Mouse (Mus musculus) neural tube, embryonic 11.5 days (tissue): ENCODE measurements around the gene 4933424G06Rik. TPM values are rescaled to one million over a fixed set of nuclear protein-coding genes. Genes with fewer than 3 reads are reported as not detected.
"Not testable (repeated sequence)": the region's sequence is repeated elsewhere in the genome, so short reads cannot be mapped to it uniquely, and the experiment has no call there.

Experiments
- ATAC-seq: fragments of 200-750 bp; cut with Nextera tagmentation; 2 replicates; pipeline ENCODE4 v1.8.0; 2017; ENCODE audit warnings: moderate number of reproducible peaks, mild to moderate bottlenecking, moderate TSS enrichment, moderate library complexity; ENCODE audit not compliant: insufficient read depth, low FRiP score, low TSS enrichment
- DNase-seq: peaks from one replicate; pipeline ENCODE4 v3.0.0-alpha.2; 2015; ENCODE audit warnings: low spot score
- H3K27ac ChIP-seq: fragments of 300-500 bp; sonication (generic); 2 replicates; pipeline ENCODE4 v1.5.1; 2014; ENCODE audit warnings: low read depth, mild to moderate bottlenecking, low read length
- H3K27me3 ChIP-seq: fragments of 300-500 bp; sonication (generic); 2 replicates; pipeline ENCODE4 v1.6.1; 2014; ENCODE audit warnings: mild to moderate bottlenecking, low read length, mixed read lengths; ENCODE audit not compliant: control insufficient read depth, insufficient read depth
- H3K36me3 ChIP-seq: fragments of 300-500 bp; sonication (generic); 2 replicates; pipeline ENCODE4 v1.6.1; 2014; ENCODE audit warnings: mild to moderate bottlenecking, low read length, moderate library complexity, mixed read lengths; ENCODE audit not compliant: control insufficient read depth, insufficient read depth
- H3K4me1 ChIP-seq: fragments of 300-500 bp; sonication (generic); 2 replicates; pipeline ENCODE4 v1.6.1; 2014; ENCODE audit warnings: low read length, mixed read lengths; ENCODE audit not compliant: control insufficient read depth, insufficient read depth
- H3K4me2 ChIP-seq: fragments of 300-500 bp; sonication (generic); 2 replicates; pipeline ENCODE4 v1.6.1; 2014; ENCODE audit warnings: low read depth, mild to moderate bottlenecking, moderate library complexity
- H3K4me3 ChIP-seq: fragments of 300-500 bp; sonication (generic); 2 replicates; pipeline ENCODE4 v1.5.1; 2014; ENCODE audit warnings: low read depth, low read length
- H3K9ac ChIP-seq: fragments of 300-500 bp; sonication (generic); 2 replicates; pipeline ENCODE4 v1.6.1; 2014; ENCODE audit warnings: mild to moderate bottlenecking, low read length
- H3K9me3 ChIP-seq: fragments of 300-500 bp; sonication (generic); 2 replicates; pipeline ENCODE4 v1.6.1; 2016; ENCODE audit warnings: low read length; ENCODE audit not compliant: control insufficient read depth
- WGBS: fragments of 180-500 bp; shearing (Covaris S2); extraction: QIAGEN DNeasy Blood & Tissue Kit; methylation state at CpG from one replicate; pipeline ENCODE4 v1.1.7; 2014; 5-methylcytosine and 5-hydroxymethylcytosine counted together
- polyA plus RNA-seq: library from polyadenylated mRNA; unstranded; fragments of >200 nt; fragmentation: Nextera tagmentation; extraction: Ambion mirVana; gene quantifications from 2 replicates; pipeline ENCODE4 v1.2.1, GENCODE M21; 2014

4933424G06Rik gene
- not detected in 2 replicates for polyA plus RNA-seq

- no peaks in the 10 kb centered on the region for H3K9me3 ChIP-seq
- no peaks in the 10 kb centered on the region for H3K27me3 ChIP-seq
- H3K36me3 ChIP-seq, result peaks cover 5% of the 10 kb centered on the region
- peak; percentile 96 for ATAC-seq
- H3K27ac ChIP-seq, result peak within 1 kb of the TSS; percentile 75
- peak within 1 kb of the TSS; percentile 90 for H3K4me2 ChIP-seq
- peak within 1 kb of the TSS; percentile 97 for H3K4me3 ChIP-seq
- H3K9ac ChIP-seq, result peak within 1 kb of the TSS; percentile 91
- DNase-seq, result peak; percentile 99
- H3K4me1 ChIP-seq, result peaks cover 13% of the 10 kb centered on the region
- WGBS, result 0% methylated on average over 28 of the region's 29 CpGs
Observed at GRCm38 (mm10) chr1:36709854-36710280, at the start of gene 4933424G06Rik. Gene 4933424G06Rik, plus strand, starts transcription at chr1:36710149.

- H3K9ac ChIP-seq, result no peak overlapping the region
- H3K4me3 ChIP-seq, result no peak overlapping the region
- H3K27me3 ChIP-seq, result no peaks in the 10 kb centered on the region
- no peak overlapping the region for H3K27ac ChIP-seq
- DNase-seq (no peak), ATAC-seq (no peak)
- no peaks in the 10 kb centered on the region for H3K36me3 ChIP-seq
- peaks cover 2% of the 10 kb centered on the region; the same call in 1 of the 2 replicates for H3K4me1 ChIP-seq
- WGBS, result 81% methylated on average over 4 of the region's 4 CpGs
- no peaks in the 10 kb centered on the region for H3K9me3 ChIP-seq
- H3K4me2 ChIP-seq, result no peak overlapping the region
Observed at GRCm38 (mm10) chr1:36664457-36664856, 45.5 kb upstream of the 4933424G06Rik start.

GRCm38 (mm10) chr1:36665165-36665723 is 44.7 kb upstream of the 4933424G06Rik start:
- no peak overlapping the region for H3K4me3 ChIP-seq
- no peak for ATAC-seq
- 56% methylated on average over 11 of the region's 11 CpGs for whole genome bisulfite sequencing
- no peak overlapping the region for H3K27ac ChIP-seq
- H3K36me3 ChIP-seq, result no peaks in the 10 kb centered on the region
- no peaks in the 10 kb centered on the region for H3K9me3 ChIP-seq
- H3K27me3 ChIP-seq, result no peaks in the 10 kb centered on the region
- H3K4me1 ChIP-seq, result peaks cover 2% of the 10 kb centered on the region; the same call in 1 of the 2 replicates
- no peak for DNase-seq
- H3K9ac ChIP-seq, result no peak overlapping the region
- H3K4me2 ChIP-seq, result no peak overlapping the region

- no peak for ATAC-seq
- Histone ChIP-seq H3K4me3 (no peak overlapping the region), H3K4me2 (no peak overlapping the region), H3K9me3 (no peaks in the 10 kb centered on the region), H3K27me3 (no peaks in the 10 kb centered on the region), H3K9ac (no peak overlapping the region), H3K27ac (no peak overlapping the region), H3K36me3 (no peaks in the 10 kb centered on the region), H3K4me1 (peaks cover 2% of the 10 kb centered on the region; the same call in 1 of the 2 replicates)
- DNase-seq, result no peak
- 56% methylated on average over 4 of the region's 4 CpGs for WGBS
Observed at GRCm38 (mm10) chr1:36665934-36666333, 44.0 kb upstream of the 4933424G06Rik start.

GRCm38 (mm10) chr1:36668007-36668406 is 41.9 kb upstream of the 4933424G06Rik start:
- H3K36me3 ChIP-seq, ATAC-seq, H3K27ac ChIP-seq, H3K4me3 ChIP-seq, H3K9ac ChIP-seq, H3K27me3 ChIP-seq, H3K4me2 ChIP-seq, H3K9me3 ChIP-seq, H3K4me1 ChIP-seq, DNase-seq: not testable (repeated sequence)
- 57% methylated on average over 4 of the region's 4 CpGs for whole genome bisulfite sequencing

GRCm38 (mm10) chr1:36670256-36670655 is 39.7 kb upstream of the 4933424G06Rik start:
- H3K27me3 ChIP-seq, result no peaks in the 10 kb centered on the region
- H3K27ac ChIP-seq, result no peak overlapping the region
- no peaks in the 10 kb centered on the region for H3K9me3 ChIP-seq
- DNase-seq (no peak), ATAC-seq (no peak)
- H3K4me2 ChIP-seq, result no peak overlapping the region
- 73% methylated on average over 4 of the region's 4 CpGs for WGBS
- H3K9ac ChIP-seq, result no peak overlapping the region
- no peaks in the 10 kb centered on the region for H3K36me3 ChIP-seq
- H3K4me3 ChIP-seq, result no peak overlapping the region
- peaks cover 4% of the 10 kb centered on the region; the same call in 1 of the 2 replicates for H3K4me1 ChIP-seq

- Histone ChIP-seq H3K4me2 (no peak overlapping the region), H3K36me3 (no peaks in the 10 kb centered on the region), H3K27ac (no peak overlapping the region), H3K9ac (no peak overlapping the region), H3K4me1 (0 out of 2 replicates have a peak, but pooled peaks cover 2% of the 10 kb centered on the region), H3K27me3 (no peaks in the 10 kb centered on the region), H3K9me3 (no peaks in the 10 kb centered on the region), H3K4me3 (no peak overlapping the region)
- DNase-seq, result no peak
- no peak for ATAC-seq
- WGBS, result 93% methylated on average over 10 of the region's 10 CpGs
Observed at GRCm38 (mm10) chr1:36671260-36671659, 38.7 kb upstream of the 4933424G06Rik start.

- H3K4me1 ChIP-seq, result 0 out of 2 replicates have a peak, but pooled peaks cover 2% of the 10 kb centered on the region
- no peaks in the 10 kb centered on the region for H3K9me3 ChIP-seq
- WGBS, result 39% methylated on average over 16 of the region's 16 CpGs
- H3K4me2 ChIP-seq, result no peak overlapping the region
- ATAC-seq, result no peak
- no peak overlapping the region for H3K9ac ChIP-seq
- no peaks in the 10 kb centered on the region for H3K36me3 ChIP-seq
- no peak overlapping the region for H3K27ac ChIP-seq
- no peak for DNase-seq
- no peaks in the 10 kb centered on the region for H3K27me3 ChIP-seq
- no peak overlapping the region for H3K4me3 ChIP-seq
Observed at GRCm38 (mm10) chr1:36672648-36673350, 37.1 kb upstream of the 4933424G06Rik start.

GRCm38 (mm10) chr1:36674936-36675335 is 35.0 kb upstream of the 4933424G06Rik start:
- H3K4me1 ChIP-seq, result 0 out of 2 replicates have a peak, but pooled peaks cover 2% of the 10 kb centered on the region
- ATAC-seq (no peak), DNase-seq (no peak)
- H3K4me2 ChIP-seq, result no peak overlapping the region
- H3K27ac ChIP-seq, result no peak overlapping the region
- no peaks in the 10 kb centered on the region for H3K36me3 ChIP-seq
- no peaks in the 10 kb centered on the region for H3K27me3 ChIP-seq
- 47% methylated on average over 3 of the region's 3 CpGs for WGBS
- no peak overlapping the region for H3K4me3 ChIP-seq
- H3K9me3 ChIP-seq, result no peaks in the 10 kb centered on the region
- H3K9ac ChIP-seq, result no peak overlapping the region
